Mouse (Mus musculus) E14TG2a.4 (cell line): ENCODE data around the gene Phyhd1.

Experiments used
- CTCF ChIP-seq: conservative IDR thresholded peaks from 2 replicates; pipeline ENCODE4 v1.5.1; 2014; ENCODE audit warnings: low read length
- NANOG ChIP-seq: IDR thresholded peaks from 2 replicates; pipeline ENCODE4 v1.6.1; 2014; ENCODE audit warnings: borderline replicate concordance, low read length, mixed read lengths
- POU5F1 ChIP-seq: IDR thresholded peaks from 2 replicates; pipeline ENCODE4 v1.6.1; 2014; ENCODE audit warnings: low read length, borderline replicate concordance

DNA sequence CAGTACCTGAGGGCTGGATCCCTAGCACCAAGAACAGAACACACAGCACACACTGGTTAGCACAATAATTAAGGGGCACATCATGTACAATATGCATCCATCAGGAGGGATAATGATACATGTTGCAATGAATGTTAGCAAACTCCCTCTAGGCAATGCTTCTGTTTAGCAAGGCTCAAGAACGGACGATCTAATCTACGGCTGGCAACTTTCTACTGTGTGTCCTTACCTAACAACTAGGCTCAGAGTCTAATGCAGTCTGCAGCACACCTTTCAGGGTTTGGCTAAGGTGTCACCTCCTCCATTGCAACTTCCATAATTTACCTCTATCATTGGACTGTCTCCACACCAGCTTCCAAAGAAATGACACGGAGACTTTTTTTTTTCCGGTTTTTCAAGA, 49.7 kb upstream of the Phyhd1 start:
- TF ChIP-seq CTCF (no peak), POU5F1 (no peak), NANOG (no peak)
